Mouse (Mus musculus) frontal cortex, postnatal 14 days (tissue): ENCODE measurements around the gene Arhgap27.
"Not testable (repeated sequence)": the region's sequence is repeated elsewhere in the genome, so short reads cannot be mapped to it uniquely, and the experiment has no call there.

Source experiments
- DNase-seq, 2 experiments: peaks; one replicate each; pipeline ENCODE4 v3.0.0; 2022; ENCODE audit warnings: low spot score in 2 of 2

The Arhgap27 gene

DNA sequence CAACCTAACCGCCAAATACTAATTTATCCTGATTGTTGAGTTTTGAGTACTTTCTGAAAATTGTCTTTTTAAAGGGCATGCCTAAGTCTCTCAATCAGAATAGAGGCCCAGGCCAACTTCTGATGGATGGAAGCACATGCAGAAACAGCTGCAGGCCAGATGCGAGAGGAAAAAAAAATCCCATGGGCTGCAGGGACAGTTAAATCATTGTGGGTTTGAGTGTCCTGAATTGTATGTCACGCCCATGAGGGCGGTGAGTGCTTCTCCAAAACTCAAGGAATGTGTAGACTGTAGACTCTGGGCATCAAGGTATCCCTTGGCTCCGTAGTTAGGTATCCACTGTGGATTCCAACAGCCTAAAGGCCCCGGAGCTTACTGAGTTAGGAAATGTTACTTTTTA lies 69.4 kb downstream of the Arhgap27 start:
- no peak for DNase-seq

DNA sequence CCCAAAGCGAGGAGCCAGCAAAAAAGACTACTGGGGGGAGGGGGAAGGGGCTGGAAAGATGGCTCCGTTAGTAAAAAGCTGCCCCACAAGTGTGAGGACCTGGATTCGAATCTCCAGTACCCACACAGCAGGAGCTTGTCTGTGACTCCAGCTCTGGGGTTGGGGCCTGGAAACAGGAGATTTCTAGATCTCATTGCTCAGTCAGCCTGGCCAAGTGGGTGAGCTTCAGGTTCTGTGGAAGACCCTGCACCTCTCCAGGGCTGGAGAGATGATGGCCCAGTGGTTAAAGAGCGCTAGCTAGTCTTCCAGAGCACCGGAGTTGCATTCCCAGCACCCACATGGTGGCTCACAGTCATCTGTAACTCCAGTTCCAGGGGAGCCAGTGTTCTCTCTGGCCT lies 70.6 kb downstream of the Arhgap27 start:
- no peak for DNase-seq

DNA sequence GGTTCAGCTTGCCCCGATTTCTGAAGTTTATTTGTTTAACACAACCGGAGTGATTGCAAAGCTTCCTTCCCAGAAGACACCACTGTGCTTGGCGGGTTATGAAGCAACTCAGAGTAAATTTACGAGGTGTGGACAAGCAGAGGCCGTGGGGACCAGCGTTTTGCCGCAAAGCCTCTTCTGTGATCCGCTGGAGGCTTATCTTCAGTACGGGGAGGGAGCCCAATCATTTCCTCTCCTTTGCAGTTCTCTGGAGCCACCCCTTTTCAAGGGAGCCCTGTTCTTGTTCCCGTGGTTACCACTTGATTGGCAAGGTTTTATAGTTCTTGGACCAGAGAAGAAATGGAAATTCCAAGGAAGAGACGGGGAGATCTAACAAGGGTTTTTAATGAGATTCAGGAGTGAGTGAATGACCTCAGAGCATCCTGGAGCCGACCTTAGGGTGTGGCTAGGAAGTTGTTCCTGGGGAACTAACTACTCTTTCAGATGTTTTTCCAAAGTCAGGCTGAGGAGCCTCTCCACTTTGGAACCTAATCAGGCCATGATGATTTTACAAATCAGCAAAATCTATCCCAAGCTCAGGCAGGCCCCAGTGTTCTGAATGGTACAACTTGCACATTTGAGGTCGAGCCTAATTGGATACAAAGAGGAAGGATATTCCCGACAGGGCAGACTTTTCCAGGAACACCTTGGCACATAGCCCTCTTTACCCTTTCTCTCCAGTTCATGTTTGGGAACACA lies 71.2 kb downstream of the Arhgap27 start:
- DNase-seq = no peak

DNA sequence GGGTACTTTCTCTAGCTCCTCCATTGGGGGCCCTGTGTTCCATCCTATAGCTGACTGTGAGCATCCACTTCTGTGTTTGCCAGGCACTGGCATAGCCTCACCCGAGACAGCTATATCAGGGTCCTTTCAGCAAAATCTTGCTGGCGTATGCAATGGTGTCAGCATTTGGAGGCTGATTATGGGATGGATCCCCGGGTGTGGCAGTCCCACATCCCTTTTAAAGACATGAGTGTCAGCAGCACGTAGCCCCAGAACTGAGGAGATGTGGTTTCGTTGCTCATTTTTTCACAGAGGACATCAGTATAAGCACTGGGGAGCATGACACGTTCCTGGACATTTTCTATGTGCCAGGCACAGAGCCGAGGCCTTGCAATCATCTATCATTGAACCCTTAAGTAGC lies 72.7 kb downstream of the Arhgap27 start:
- not testable (repeated sequence) for DNase-seq

DNA sequence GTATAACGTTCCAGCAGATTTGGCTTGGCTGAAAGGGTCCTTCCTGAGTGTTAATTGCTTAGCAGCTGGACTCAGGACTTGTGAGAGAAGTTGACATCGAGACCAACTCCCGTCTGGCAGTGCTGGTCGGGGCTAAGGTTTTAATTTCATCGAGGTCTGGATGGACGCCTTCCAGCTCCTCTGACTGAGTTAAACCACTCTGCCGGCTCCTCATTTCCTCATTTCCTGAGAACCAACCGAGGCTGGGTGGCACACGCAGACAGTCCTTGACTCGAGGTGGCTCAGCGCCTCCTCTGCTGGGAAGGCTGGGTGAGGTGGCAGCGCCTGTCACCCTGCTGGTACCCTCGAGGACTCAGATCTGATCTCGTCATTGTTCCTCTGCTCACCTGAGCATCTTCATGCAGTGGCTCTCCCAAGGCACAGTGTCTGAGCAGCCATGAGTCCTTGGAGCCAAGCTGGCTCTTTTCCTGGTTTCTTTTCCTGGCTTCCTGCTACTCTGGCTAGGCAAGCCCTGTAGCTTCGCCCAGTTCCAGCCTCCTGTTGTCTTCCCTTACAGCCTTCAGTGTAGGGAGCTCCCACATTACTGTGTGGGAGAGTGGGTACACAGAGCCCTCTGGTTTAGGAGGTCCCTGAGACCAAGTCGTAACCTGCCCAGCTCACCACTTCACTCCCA lies 75.1 kb downstream of the Arhgap27 start:
- no peak for DNase-seq

DNA sequence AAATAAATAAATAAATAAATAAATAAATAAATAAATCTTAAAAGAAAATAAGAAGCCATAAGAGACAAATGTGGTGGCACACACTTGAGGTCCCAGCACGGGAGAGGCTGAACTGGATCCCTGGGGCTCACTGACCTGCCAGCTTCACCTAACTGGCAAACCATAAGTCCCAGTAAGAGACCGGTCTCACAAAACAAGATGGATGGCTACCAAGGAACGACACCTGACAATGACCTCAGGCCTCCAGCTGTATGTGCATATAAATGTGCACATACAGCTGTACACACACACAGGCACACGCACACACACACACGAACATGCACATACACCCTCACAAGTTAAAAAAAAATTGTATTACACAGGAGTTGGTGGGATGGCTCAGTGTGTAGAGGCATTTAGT lies 76.6 kb downstream of the Arhgap27 start:
- no peak for DNase-seq

DNA sequence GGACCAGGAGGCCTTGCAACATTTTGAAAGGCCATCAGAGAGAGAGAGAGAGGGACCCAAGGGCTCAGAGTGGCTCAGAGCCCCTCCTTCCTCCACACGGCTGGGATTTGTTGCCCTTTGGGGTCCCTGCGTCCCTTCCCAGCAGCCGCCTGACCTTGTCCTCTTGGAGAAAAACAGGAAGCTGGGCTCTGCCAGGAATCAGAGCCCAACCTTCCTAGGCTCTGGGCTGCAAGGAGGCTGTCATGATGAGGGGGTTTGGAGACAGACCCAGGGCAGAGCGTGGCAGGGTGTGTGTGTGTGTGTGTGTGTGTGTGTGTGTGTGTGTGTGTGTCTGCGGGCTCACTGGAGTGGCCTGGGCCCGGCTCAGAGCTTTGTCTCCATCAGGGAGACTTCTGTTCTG lies 77.5 kb downstream of the Arhgap27 start:
- no peak for DNase-seq

DNA sequence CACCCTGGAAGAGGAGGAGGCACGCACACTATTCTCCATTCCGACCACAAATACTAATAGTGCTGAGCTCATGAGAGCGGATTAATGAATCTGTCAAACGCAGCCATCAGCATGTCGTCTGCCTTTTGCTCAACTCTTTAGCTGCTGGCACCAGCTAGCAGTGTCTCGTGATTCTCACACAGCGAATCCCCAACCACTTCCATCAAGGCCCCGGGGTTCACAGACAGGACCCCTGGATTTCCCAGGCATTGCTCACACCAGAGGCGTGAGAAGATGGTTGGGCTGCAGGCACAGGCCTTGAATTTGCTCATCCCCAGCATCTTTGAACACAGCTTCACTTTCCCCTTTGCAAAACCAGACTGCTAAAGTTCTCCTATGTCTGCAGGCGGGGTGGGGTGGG lies 78.2 kb downstream of the Arhgap27 start:
- DNase-seq = no peak

DNA sequence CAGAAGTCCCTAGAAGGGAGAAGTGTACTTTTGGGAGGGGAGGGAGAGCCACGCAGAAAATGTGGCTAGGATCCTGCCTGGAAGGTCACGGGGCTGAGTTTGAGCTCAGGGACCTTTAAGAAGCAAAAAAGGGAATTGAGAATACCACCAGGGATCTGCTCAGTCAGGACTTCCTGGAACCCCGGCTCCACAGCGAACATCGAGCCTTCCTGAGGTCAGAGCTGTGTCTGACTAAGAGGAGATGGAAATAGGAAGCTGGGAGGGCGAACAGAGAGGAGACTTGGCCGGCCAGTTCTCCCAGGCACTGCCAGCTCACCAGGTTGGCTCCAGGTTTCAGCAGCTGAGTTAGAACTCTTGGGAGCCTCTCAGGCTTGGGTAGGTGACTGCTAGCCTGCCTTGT lies 81.7 kb downstream of the Arhgap27 start:
- DNase-seq = no peak
